Mouse (Mus musculus): ENCODE measurements around the gene Chaf1a.

Gene Chaf1a

DNA sequence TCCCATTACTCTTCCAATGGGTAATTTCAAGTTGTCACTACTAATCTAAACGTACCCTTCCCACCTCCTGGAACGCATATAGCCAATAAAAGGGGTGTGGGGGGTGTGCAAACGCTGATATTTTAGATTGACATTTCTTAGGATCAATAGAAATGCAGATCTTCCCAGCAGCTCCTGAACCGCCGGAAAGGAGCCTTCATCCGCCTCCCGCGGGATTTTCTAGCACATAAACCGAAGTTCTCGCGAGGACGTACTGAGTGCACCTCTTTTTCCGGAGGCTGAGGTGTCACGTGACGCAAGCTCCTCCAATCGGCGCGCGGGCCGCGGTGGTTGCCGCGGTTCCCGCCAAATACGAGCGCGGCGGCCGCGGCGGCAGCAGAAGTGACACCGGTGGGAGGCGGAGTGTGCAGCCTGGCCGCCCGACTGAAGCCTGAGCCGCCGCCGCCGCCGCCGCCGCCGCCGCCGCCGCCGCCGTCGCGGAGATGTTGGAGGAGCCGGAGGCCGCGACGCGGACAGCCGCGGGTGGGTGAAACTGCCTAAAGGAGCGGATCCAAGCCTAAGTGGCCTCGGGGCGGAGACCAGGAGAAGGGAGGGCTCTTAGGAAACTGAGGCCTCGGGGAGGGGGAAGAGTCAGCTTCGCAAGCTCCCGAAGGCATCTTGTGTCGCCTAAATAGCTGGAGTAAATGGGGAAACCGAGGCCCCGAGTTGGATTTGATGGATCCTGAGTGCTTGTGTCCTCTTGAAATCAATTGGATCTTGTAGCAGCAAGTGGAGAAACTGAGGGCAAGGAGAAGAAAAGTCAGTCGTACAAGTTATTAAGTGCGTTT lies at the start of gene Chaf1a:
TSS of gene Chaf1a (plus strand) at position 410 of the 827 bp plus-strand sequence.
- peak; percentile 96 for DNase-seq

GRCm38 (mm10) chr17:55996007-55996406 lies 44.2 kb upstream of the Chaf1a start:
- no peak for DNase-seq

- no peak for DNase-seq
Measured at GRCm38 (mm10) chr17:55999794-56000499, 40.3 kb upstream of the Chaf1a start.

- DNase-seq = peak; percentile 42 to 52
Measured at GRCm38 (mm10) chr17:56003000-56003399, 37.2 kb upstream of the Chaf1a start.

- DNase-seq = peak; percentile 56 to 65
Measured at GRCm38 (mm10) chr17:56005415-56006061, 34.7 kb upstream of the Chaf1a start, which contains the start of the genes Stap2 and Mpnd. Gene Stap2, minus strand, starts transcription at chr17:56005584. Gene Mpnd, plus strand, starts transcription at chr17:56005711.

- DNase-seq = no peak
Measured at GRCm38 (mm10) chr17:56006956-56007355, 33.3 kb upstream of the Chaf1a start.

DNA sequence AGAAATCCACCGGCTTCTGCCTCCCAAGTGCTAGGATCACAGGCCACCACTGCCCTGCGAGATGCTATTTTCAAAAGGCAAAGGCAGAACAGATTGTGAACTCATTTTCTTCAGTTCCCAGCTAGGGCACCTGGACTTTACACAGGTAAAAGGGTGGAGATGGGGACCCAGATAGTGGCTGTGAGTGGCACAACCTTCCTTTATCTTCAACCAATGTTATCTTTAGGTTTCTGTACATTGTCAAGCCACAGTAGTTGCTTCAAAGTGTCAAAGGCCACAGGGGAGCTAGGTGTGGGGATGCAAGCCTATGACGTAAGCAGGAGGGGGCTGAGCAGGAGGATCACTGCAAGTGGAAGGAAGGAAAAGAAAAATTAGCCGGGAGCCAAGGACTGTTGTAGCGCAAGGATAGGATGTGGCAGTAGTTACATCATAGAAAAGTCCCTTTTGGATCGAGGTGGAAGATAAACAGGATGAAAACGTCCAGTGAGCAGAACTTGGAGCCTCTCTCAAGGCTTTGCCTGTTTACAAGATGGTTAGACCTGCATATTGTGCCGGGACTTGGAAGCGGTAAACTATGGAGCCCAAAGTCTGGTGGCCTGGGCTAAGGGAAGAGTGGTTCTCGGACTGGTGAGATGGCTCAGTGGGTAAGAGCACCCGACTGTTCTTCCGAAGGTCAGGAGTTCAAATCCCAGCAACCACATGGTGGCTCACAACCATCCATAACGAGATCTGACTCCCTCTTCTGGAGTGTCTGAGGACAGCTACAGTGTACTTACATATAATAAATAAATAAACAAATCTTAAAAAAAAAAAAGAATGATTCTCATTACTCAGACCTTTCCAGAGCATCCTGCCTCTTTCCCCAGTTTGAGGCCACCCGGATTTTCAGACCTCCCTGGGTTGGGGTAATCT lies 32.5 kb upstream of the Chaf1a start:
- no peak for DNase-seq

GRCm38 (mm10) chr17:56008356-56009087 lies 31.7 kb upstream of the Chaf1a start:
- peak; percentile 91 to 94 for DNase-seq

- peak; percentile 90 to 95 for DNase-seq
Measured at GRCm38 (mm10) chr17:56009088-56009961, 30.9 kb upstream of the Chaf1a start.

- DNase-seq = no peak
Measured at GRCm38 (mm10) chr17:56009962-56010240, 30.3 kb upstream of the Chaf1a start.

GRCm38 (mm10) chr17:56010255-56010654 lies 30.0 kb upstream of the Chaf1a start:
- DNase-seq = no peak

DNA sequence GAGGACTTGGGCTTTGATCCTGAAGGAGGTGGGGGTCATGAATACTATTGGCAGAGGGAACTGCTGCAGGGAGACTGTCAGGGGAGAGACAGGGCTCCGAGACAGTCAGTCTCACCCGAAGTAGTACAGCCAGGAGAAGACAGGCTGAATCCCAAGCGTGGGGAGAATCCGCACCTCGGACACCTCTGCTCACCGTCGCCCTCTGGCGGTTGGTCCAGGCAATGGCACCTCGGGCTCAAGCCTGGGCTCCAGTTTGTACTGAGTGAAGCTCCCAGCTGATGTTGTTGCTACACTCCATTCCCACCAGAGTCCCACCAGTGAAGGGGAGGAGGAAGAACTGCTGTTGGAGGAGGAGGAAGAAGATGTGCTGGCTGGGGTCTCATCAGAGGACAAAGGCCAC lies 29.6 kb upstream of the Chaf1a start:
- peak; percentile 82 to 83 for DNase-seq

GRCm38 (mm10) chr17:56011441-56011840 lies 28.8 kb upstream of the Chaf1a start:
- peak in 1 of 2 experiments; percentile 59 for DNase-seq

DNA sequence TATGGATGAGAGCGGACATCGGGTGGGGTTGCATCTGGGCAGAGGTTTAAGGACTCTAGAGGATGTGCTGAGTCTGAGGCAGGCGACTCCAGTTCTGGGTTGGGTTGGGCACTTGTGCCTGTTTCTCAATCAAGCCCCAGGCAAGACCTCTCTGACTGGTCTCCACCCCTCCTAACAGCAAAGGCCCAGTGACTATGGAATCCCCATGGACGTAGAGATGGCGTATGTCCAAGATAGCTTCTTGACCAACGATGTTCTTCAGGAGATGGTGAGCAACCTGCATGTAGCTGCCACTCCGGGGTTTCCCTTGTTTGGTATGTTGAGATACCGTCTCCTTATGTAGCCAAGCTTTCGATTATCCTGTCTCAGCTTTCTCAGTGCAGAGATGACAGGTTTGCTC lies 24.9 kb upstream of the Chaf1a start:
- DNase-seq = no peak

GRCm38 (mm10) chr17:56016382-56016781 lies 23.9 kb upstream of the Chaf1a start:
- no peak for DNase-seq

GRCm38 (mm10) chr17:56016793-56017785 lies 23.1 kb upstream of the Chaf1a start:
- no peak for DNase-seq

GRCm38 (mm10) chr17:56017848-56018247 lies 22.4 kb upstream of the Chaf1a start:
- DNase-seq = no peak

- peak; percentile 78 to 84 for DNase-seq
Measured at GRCm38 (mm10) chr17:56018347-56019131, 21.7 kb upstream of the Chaf1a start.
